In genomic region chr17:45954824-45955223, GRCm38 (mm10) we compare ENCODE assay signal across 18 mouse cellular contexts.
A peak's percentile ranks its signal among the peaks of the same experiment; 100 is the strongest.
DNase-seq lines count a peak whose midpoint lies in the region; TF ChIP-seq lines count a peak whose summit lies in the region.
"Had no signal": no experiment of that assay in that cellular context is flagged by ENCODE, and none has a peak within 500 bp of the region (broad histone marks: within the 10 kb centered on the region; RNA-seq: fewer than 3 reads in every experiment).

No protein-coding gene starts in this region.

- H3K36me3 ChIP-seq in liver, adult 2 months (ENCODE audit: control insufficient read depth, insufficient read depth, low read length): no peaks in the 10 kb centered on the region
- H3K36me3 ChIP-seq: embryonic facial prominence, embryonic 13.5 days; embryonic facial prominence, embryonic 15.5 days; forebrain, embryonic 10.5 days; forebrain, embryonic 12.5 days had no signal

- TF ChIP-seq POLR2A in liver, adult 2 months (IDR thresholded peaks at IDR 0.05; ENCODE audit: extremely low read depth, insufficient read depth, low read length): no peak

- H3K27ac ChIP-seq in liver, adult 2 months (replicated peaks; ENCODE audit: insufficient read depth, low read depth, low read length): no peak overlapping the region
- H3K27ac ChIP-seq: embryonic facial prominence, embryonic 13.5 days; embryonic facial prominence, embryonic 15.5 days; forebrain, embryonic 10.5 days; forebrain, embryonic 12.5 days had no signal

- H3K79me2 ChIP-seq in liver, adult 2 months (ENCODE audit: control insufficient read depth, insufficient read depth, low read length): no peaks in the 10 kb centered on the region

- H3K4me3 ChIP-seq in liver, adult 2 months (ENCODE audit: insufficient read depth, low read depth, low read length): no peak overlapping the region
- H3K4me3 ChIP-seq: embryonic facial prominence, embryonic 13.5 days; embryonic facial prominence, embryonic 15.5 days; erythroblast, embryonic 14.5 days; forebrain, embryonic 10.5 days; forebrain, embryonic 12.5 days had no signal

- no peak for TF ChIP-seq CTCF in liver, adult 2 months (IDR thresholded peaks at IDR 0.05; ENCODE audit: low read depth, low read length)

- no peak overlapping the region for H3K9ac ChIP-seq in liver, adult 2 months (ENCODE audit: low read depth, low read length)
- H3K9ac ChIP-seq: embryonic facial prominence, embryonic 13.5 days; embryonic facial prominence, embryonic 15.5 days; forebrain, embryonic 12.5 days had no signal

- H3K4me1 ChIP-seq in liver, adult 2 months (ENCODE audit: control insufficient read depth, insufficient read depth, low read length): peaks cover 9% of the 10 kb centered on the region
- H3K4me1 ChIP-seq: forebrain, embryonic 12.5 days had no signal

- peak; percentile 43 to 72 for DNase-seq in adrenal gland, adult (ENCODE audit: inconsistent age in 2 of 2, low spot score in 1 of 2)
- DNase-seq in adrenal gland, postnatal 25 days: no peak
- peak; percentile 27 for DNase-seq in adrenal gland, postnatal 14 days
- DNase-seq in adrenal gland, postnatal 10 days: no peak
- peak; percentile 20 for DNase-seq in liver, adult 2 months (ENCODE audit: extremely low read depth, low read depth, low spot score)
- DNase-seq in liver: no peak
- DNase-seq: cerebellum, adult 11 months; cerebellum, adult 18-20 months; cerebellum, adult 8-10 months; cerebellum, adult 9-11 months; cerebellum, postnatal 14 days; cerebellum, postnatal 36 days; embryo, embryonic 11 days had no signal

- no peaks in the 10 kb centered on the region for H3K27me3 ChIP-seq in liver, adult 2 months (ENCODE audit: control insufficient read depth, insufficient read depth, low read length)
- H3K27me3 ChIP-seq: embryonic facial prominence, embryonic 13.5 days; forebrain, embryonic 12.5 days had no signal

- 55% methylated on average over 7 of the region's 7 CpGs for WGBS in liver, adult 2 months

Comparison
In these comparisons a context has a peak if more than half of its experiments do, and no peak if none do; other contexts are left out.
1. DNase-seq: peak in adrenal gland, adult (2 of 2), adrenal gland, postnatal 14 days (single experiment) and liver, adult 2 months (single experiment); none in adrenal gland, postnatal 25 days (single experiment), adrenal gland, postnatal 10 days (single experiment) and liver (single experiment).